Mouse (Mus musculus) effector memory CD4-positive, alpha-beta T cell, adult 5 months (primary cell): ENCODE data around the gene Cwf19l2. TPM values are rescaled to one million over a fixed set of nuclear protein-coding genes. Genes with fewer than 3 reads are reported as not detected.

Experiments used
- polyA plus RNA-seq: library from polyadenylated mRNA; unstranded; fragments of 100-300 nt; shearing (Covaris generic); gene quantifications from one replicate; pipeline ENCODE4 v1.2.1, GENCODE M21; 2017

Cwf19l2 gene
- 16.1 TPM for polyA plus RNA-seq

DNA sequence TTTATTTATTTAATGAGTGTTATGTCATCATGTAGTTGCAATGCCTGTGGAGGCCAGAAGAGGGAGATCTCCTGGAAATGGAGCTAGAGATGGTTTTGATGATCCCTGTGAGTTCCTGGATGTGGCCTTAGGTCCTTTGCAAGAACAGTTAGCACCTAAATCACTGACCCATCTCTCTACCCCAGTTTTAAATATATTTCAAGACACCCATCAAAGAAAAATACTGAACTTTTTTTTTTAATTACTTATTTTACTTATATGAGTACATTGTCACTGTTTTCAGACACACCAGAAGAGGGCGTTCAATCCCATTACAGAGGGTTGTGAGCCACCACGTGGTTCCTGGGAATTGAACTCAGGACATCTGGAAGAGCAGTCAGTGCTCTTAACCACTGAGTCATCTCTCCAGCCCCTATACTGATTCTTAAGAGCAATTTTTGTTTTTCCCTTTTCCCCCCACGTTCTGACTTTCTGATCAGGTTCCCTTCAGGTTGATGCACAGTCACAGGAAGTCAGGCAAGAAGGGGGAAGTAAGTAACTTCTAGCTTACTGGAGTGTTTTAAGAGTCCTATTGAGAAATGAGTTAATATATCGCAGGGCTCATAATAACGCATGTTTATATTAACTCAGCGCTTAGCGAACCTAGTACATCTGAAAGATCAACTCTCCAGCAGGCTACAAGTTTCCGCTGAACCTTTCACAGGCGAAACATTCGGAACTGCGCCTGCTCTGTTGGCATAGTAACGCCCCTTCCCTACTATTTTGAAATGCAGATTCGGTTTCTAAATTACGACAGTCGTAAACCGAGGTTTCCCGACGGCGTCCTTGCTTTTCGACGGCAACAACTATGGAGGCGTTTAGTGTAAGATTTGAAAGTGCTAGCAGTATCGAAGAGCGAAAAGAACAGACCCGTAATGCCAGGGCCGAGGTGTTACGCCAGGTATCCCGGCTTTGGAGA lies at the start of gene Cwf19l2:
Gene Cwf19l2 (plus strand): TSS at position 342 of the 958 bp plus-strand sequence.

Other genes starting within 250 kb of the Cwf19l2 start
- gene Alkbh8, start 68.5 kb upstream of the Cwf19l2 start, polyA plus RNA-seq: 12.8 TPM
- gene Gucy1a2, start 129.2 kb downstream of the Cwf19l2 start, polyA plus RNA-seq: not detected